Mouse (Mus musculus): Measurements from ENCODE around the gene Gm21822. TPM values are rescaled to one million over a fixed set of nuclear protein-coding genes. Genes with fewer than 3 reads are reported as not detected.
"Not testable (repeated sequence)": the region's sequence is repeated elsewhere in the genome, so short reads cannot be mapped to it uniquely, and the experiment has no call there.

The Gm21822 gene
- not detected in 2 replicates for polyA plus RNA-seq (2012; rRNA removed)

- H3K4me3 ChIP-seq (ENCODE audit: insufficient read depth, low read depth, low read length); DNase-seq; H3K27me3 ChIP-seq (replicated peaks; ENCODE audit: control insufficient read depth, insufficient read depth, low read length); H3K27ac ChIP-seq (ENCODE audit: insufficient read depth, low read depth, low read length); H3K4me1 ChIP-seq (ENCODE audit: control insufficient read depth, insufficient read depth, low read length); H3K36me3 ChIP-seq (ENCODE audit: control insufficient read depth, insufficient read depth, low read length): not testable (repeated sequence)
- no CpG with 5 or more reads among the region's 3 CpGs for WGBS
Measured at GRCm38 (mm10) chrY:18654182-18654581, at the start of gene Gm21822. Gene Gm21822 (plus strand): TSS chrY:18654482.

All from kidney, adult 2 months (tissue).